Mouse (Mus musculus): ENCODE results near the gene Rbm28. TPM values are rescaled to one million over a fixed set of nuclear protein-coding genes. Genes with fewer than 3 reads are reported as not detected.

The Rbm28 gene
- total and polyA plus RNA-seq, 2 experiments, result 3.3 to 8.0 TPM

- TF ChIP-seq POLR2A (IDR thresholded peaks at IDR 0.05; ENCODE audit: extremely low read depth, insufficient read depth, low read length) (no peak), CTCF (IDR thresholded peaks at IDR 0.05; ENCODE audit: low read depth, low read length) (no peak)
- DNase-seq (ENCODE audit: extremely low read depth, low read depth, low spot score), result no peak
- WGBS, result 55% methylated on average over 8 of the region's 8 CpGs
- no peak overlapping the region for H3K4me3 ChIP-seq (ENCODE audit: insufficient read depth, low read depth, low read length)
- H3K79me2 ChIP-seq (ENCODE audit: control insufficient read depth, insufficient read depth, low read length), result no peaks in the 10 kb centered on the region
- no peak overlapping the region for H3K27ac ChIP-seq (replicated peaks; ENCODE audit: insufficient read depth, low read depth, low read length)
- no peak overlapping the region for H3K9ac ChIP-seq (ENCODE audit: low read depth, low read length)
- peaks cover 3% of the 10 kb centered on the region; the same call in 1 of the 2 replicates for H3K4me1 ChIP-seq (ENCODE audit: control insufficient read depth, insufficient read depth, low read length)
- peaks cover 16% of the 10 kb centered on the region for H3K27me3 ChIP-seq (ENCODE audit: control insufficient read depth, insufficient read depth, low read length)
- H3K36me3 ChIP-seq (ENCODE audit: control insufficient read depth, insufficient read depth, low read length), result no peaks in the 10 kb centered on the region
Measured at GRCm38 (mm10) chr6:29179843-29180242, 15.0 kb upstream of the Rbm28 start.

GRCm38 (mm10) chr6:29178888-29179658, 14.3 kb upstream of the Rbm28 start, which contains the start of gene Prrt4:
Gene Prrt4 (minus strand): TSS chr6:29179584.
- WGBS, result 2% methylated on average over 72 of the region's 79 CpGs
- TF ChIP-seq CTCF (IDR thresholded peaks at IDR 0.05; ENCODE audit: low read depth, low read length) (no peak), POLR2A (IDR thresholded peaks at IDR 0.05; ENCODE audit: extremely low read depth, insufficient read depth, low read length) (no peak)
- DNase-seq (ENCODE audit: extremely low read depth, low read depth, low spot score), result no peak
- Histone ChIP-seq H3K27me3 (ENCODE audit: control insufficient read depth, insufficient read depth, low read length) (peaks cover 16% of the 10 kb centered on the region), H3K27ac (replicated peaks; ENCODE audit: insufficient read depth, low read depth, low read length) (no peak within 1 kb of the TSS), H3K9ac (ENCODE audit: low read depth, low read length) (peak within 1 kb of the TSS; percentile 17; the same call in 1 of the 2 replicates), H3K79me2 (ENCODE audit: control insufficient read depth, insufficient read depth, low read length) (no peaks in the 10 kb centered on the region), H3K4me3 (ENCODE audit: insufficient read depth, low read depth, low read length) (peak within 1 kb of the TSS; percentile 57; the same call in 1 of the 2 replicates), H3K36me3 (ENCODE audit: control insufficient read depth, insufficient read depth, low read length) (no peaks in the 10 kb centered on the region), H3K4me1 (ENCODE audit: control insufficient read depth, insufficient read depth, low read length) (peaks cover 3% of the 10 kb centered on the region; the same call in 1 of the 2 replicates)

GRCm38 (mm10) chr6:29177901-29178879, 13.4 kb upstream of the Rbm28 start:
- Histone ChIP-seq H3K79me2 (ENCODE audit: control insufficient read depth, insufficient read depth, low read length) (no peaks in the 10 kb centered on the region), H3K27me3 (ENCODE audit: control insufficient read depth, insufficient read depth, low read length) (peaks cover 16% of the 10 kb centered on the region), H3K36me3 (ENCODE audit: control insufficient read depth, insufficient read depth, low read length) (no peaks in the 10 kb centered on the region), H3K9ac (ENCODE audit: low read depth, low read length) (no peak overlapping the region), H3K4me1 (ENCODE audit: control insufficient read depth, insufficient read depth, low read length) (peaks cover 3% of the 10 kb centered on the region; the same call in 1 of the 2 replicates), H3K4me3 (ENCODE audit: insufficient read depth, low read depth, low read length) (no peak overlapping the region), H3K27ac (replicated peaks; ENCODE audit: insufficient read depth, low read depth, low read length) (no peak overlapping the region)
- 51% methylated on average over 17 of the region's 17 CpGs for WGBS
- DNase-seq (ENCODE audit: extremely low read depth, low read depth, low spot score), result no peak
- TF ChIP-seq CTCF (IDR thresholded peaks at IDR 0.05; ENCODE audit: low read depth, low read length), result no peak
- TF ChIP-seq POLR2A (IDR thresholded peaks at IDR 0.05; ENCODE audit: extremely low read depth, insufficient read depth, low read length), result no peak

GRCm38 (mm10) chr6:29175113-29175512, 10.3 kb upstream of the Rbm28 start:
- WGBS, result 89% methylated on average over 3 of the region's 3 CpGs
- peaks cover 24% of the 10 kb centered on the region for H3K27me3 ChIP-seq (ENCODE audit: control insufficient read depth, insufficient read depth, low read length)

GRCm38 (mm10) chr6:29174368-29174767, 9.6 kb upstream of the Rbm28 start:
- peaks cover 5% of the 10 kb centered on the region; the same call in 1 of the 2 replicates for H3K4me1 ChIP-seq (ENCODE audit: control insufficient read depth, insufficient read depth, low read length)
- no peak overlapping the region for H3K27ac ChIP-seq (replicated peaks; ENCODE audit: insufficient read depth, low read depth, low read length)
- H3K79me2 ChIP-seq (ENCODE audit: control insufficient read depth, insufficient read depth, low read length), result no peaks in the 10 kb centered on the region
- no peak for DNase-seq (ENCODE audit: extremely low read depth, low read depth, low spot score)
- H3K36me3 ChIP-seq (ENCODE audit: control insufficient read depth, insufficient read depth, low read length), result no peaks in the 10 kb centered on the region
- TF ChIP-seq CTCF (IDR thresholded peaks at IDR 0.05; ENCODE audit: low read depth, low read length) (no peak), POLR2A (IDR thresholded peaks at IDR 0.05; ENCODE audit: extremely low read depth, insufficient read depth, low read length) (no peak)
- 32% methylated on average over 7 of the region's 7 CpGs for WGBS
- H3K9ac ChIP-seq (ENCODE audit: low read depth, low read length), result no peak overlapping the region
- H3K27me3 ChIP-seq (ENCODE audit: control insufficient read depth, insufficient read depth, low read length), result peaks cover 22% of the 10 kb centered on the region
- no peak overlapping the region for H3K4me3 ChIP-seq (ENCODE audit: insufficient read depth, low read depth, low read length)

More at GRCm38 (mm10) chr6:29175113-29175512, 10.3 kb upstream of the Rbm28 start:
- Histone ChIP-seq H3K27ac (replicated peaks; ENCODE audit: insufficient read depth, low read depth, low read length) (no peak overlapping the region), H3K36me3 (ENCODE audit: control insufficient read depth, insufficient read depth, low read length) (no peaks in the 10 kb centered on the region), H3K4me1 (ENCODE audit: control insufficient read depth, insufficient read depth, low read length) (peaks cover 7% of the 10 kb centered on the region; the same call in 1 of the 2 replicates), H3K79me2 (ENCODE audit: control insufficient read depth, insufficient read depth, low read length) (no peaks in the 10 kb centered on the region), H3K4me3 (ENCODE audit: insufficient read depth, low read depth, low read length) (no peak overlapping the region), H3K9ac (ENCODE audit: low read depth, low read length) (no peak overlapping the region)
- DNase-seq (ENCODE audit: extremely low read depth, low read depth, low spot score), result no peak
- no peak for TF ChIP-seq POLR2A (IDR thresholded peaks at IDR 0.05; ENCODE audit: extremely low read depth, insufficient read depth, low read length)
- no peak for TF ChIP-seq CTCF (IDR thresholded peaks at IDR 0.05; ENCODE audit: low read depth, low read length)
